Mouse (Mus musculus): ENCODE measurements around the gene Ndufb5. TPM values are rescaled to one million over a fixed set of nuclear protein-coding genes. Genes with fewer than 3 reads are reported as not detected.

The Ndufb5 gene
- total RNA-seq, 1 experiment from 2014 or later, result 91.5 TPM

Other genes starting within 250 kb of the Ndufb5 start
- gene Kcnmb3, start 244.8 kb upstream of the Ndufb5 start, total RNA-seq (2017), result not detected in 3 replicates
- gene Zfp639, start 226.7 kb upstream of the Ndufb5 start, total RNA-seq (2017), result 69.7 to 107 TPM (median 74.3 TPM) in 3 replicates
- gene Mfn1, start 207.5 kb upstream of the Ndufb5 start, total RNA-seq (2017), result 19.1 to 84.2 TPM (median 54.6 TPM) in 3 replicates
- gene Gnb4, start 120.4 kb upstream of the Ndufb5 start, total RNA-seq (2017), result 1.4 to 6.0 TPM (median 5.7 TPM) in 3 replicates
- 53.7 to 82.1 TPM (median 65.7 TPM) in 3 replicates for gene Actl6a, start 30.7 kb upstream of the Ndufb5 start, total RNA-seq (2017)
- 7.0 to 12.6 TPM (median 10.5 TPM) in 3 replicates for gene Mrpl47, start 615 bp downstream of the Ndufb5 start, total RNA-seq (2017)
- gene Usp13, start 80.6 kb downstream of the Ndufb5 start, total RNA-seq (2017), result 0.21 TPM in 1 of 3 replicates, not detected in the others